ENCODE assay signal across 19 mouse cellular contexts in genomic region chr19:34287221-34287620, GRCm38 (mm10). TPM values are rescaled to one million over a fixed set of nuclear protein-coding genes. Genes with fewer than 3 reads are reported as not detected.
DNase-seq lines count a peak whose midpoint lies in the region; ATAC-seq lines count a peak whose summit lies in the region.
"Had no signal": no experiment of that assay in that cellular context is flagged by ENCODE, and none has a peak within 500 bp of the region (broad histone marks: within the 10 kb centered on the region; RNA-seq: fewer than 3 reads in every experiment).

No protein-coding gene starts in this region.

- no peak overlapping the region for H3K4me3 ChIP-seq in intestine, embryonic 16.5 days (ENCODE audit: low read length)
- H3K4me3 ChIP-seq: embryonic facial prominence, embryonic 10.5 days; forebrain, embryonic 13.5 days; gastrocnemius, adult 2 months; heart, embryonic 15.5 days; hindbrain, embryonic 15.5 days had no signal

- peak; percentile 52 for DNase-seq in thymus, postnatal 0 days (ENCODE audit: low spot score)
- DNase-seq in thymus, postnatal 14 days, result no peak
- peak; percentile 53 for DNase-seq in CD4-positive, CD25-positive, alpha-beta regulatory T cell, adult 2 months (ENCODE audit: low read depth, low spot score)
- peak; percentile 62 for DNase-seq in induced T-regulatory cell, adult 2 months (ENCODE audit: low read depth)
- DNase-seq in adrenal gland, postnatal 14 days, result no peak
- no peak for DNase-seq in lung, postnatal 14 days
- DNase-seq: adrenal gland, postnatal 25 days; cerebellum, adult 18-20 months; cerebellum, adult 9-11 months; gastrocnemius, adult 2 months; gastrocnemius, postnatal 25 days; heart, postnatal 36 days; kidney, adult 18-20 months had no signal

- H3K27ac ChIP-seq in intestine, embryonic 16.5 days (ENCODE audit: low read length), result no peak overlapping the region
- H3K27ac ChIP-seq: embryonic facial prominence, embryonic 10.5 days; forebrain, embryonic 13.5 days; gastrocnemius, adult 2 months; heart, embryonic 15.5 days; hindbrain, embryonic 15.5 days had no signal

- H3K9me3 ChIP-seq in intestine, embryonic 16.5 days (ENCODE audit: control insufficient read depth, low read length), result no peaks in the 10 kb centered on the region
- H3K9me3 ChIP-seq: embryonic facial prominence, embryonic 10.5 days; forebrain, embryonic 13.5 days; heart, embryonic 15.5 days; hindbrain, embryonic 15.5 days had no signal

- no peaks in the 10 kb centered on the region for H3K36me3 ChIP-seq in intestine, embryonic 16.5 days (ENCODE audit: control insufficient read depth, insufficient read depth, low read length)
- H3K36me3 ChIP-seq: embryonic facial prominence, embryonic 10.5 days; heart, embryonic 15.5 days; hindbrain, embryonic 15.5 days had no signal

- peaks cover 4% of the 10 kb centered on the region for H3K4me1 ChIP-seq in intestine, embryonic 16.5 days (ENCODE audit: control insufficient read depth, insufficient read depth, low read length)

- H3K27me3 ChIP-seq in intestine, embryonic 16.5 days (replicated peaks; ENCODE audit: control insufficient read depth, insufficient read depth, low read length), result no peaks in the 10 kb centered on the region
- H3K27me3 ChIP-seq: forebrain, embryonic 13.5 days; hindbrain, embryonic 15.5 days had no signal

- no peak overlapping the region for H3K4me2 ChIP-seq in intestine, embryonic 16.5 days (ENCODE audit: low read depth, low read length)
- H3K4me2 ChIP-seq: forebrain, embryonic 13.5 days; heart, embryonic 15.5 days; hindbrain, embryonic 15.5 days had no signal

- ATAC-seq in intestine, embryonic 16.5 days, result no peak
- ATAC-seq: forebrain, embryonic 13.5 days had no signal

- H3K9ac ChIP-seq in intestine, embryonic 16.5 days (ENCODE audit: low read depth, low read length), result no peak overlapping the region
- H3K9ac ChIP-seq: forebrain, embryonic 13.5 days; heart, embryonic 15.5 days; hindbrain, embryonic 15.5 days had no signal

RNA-seq across cellular contexts. Expression of gene Fas, which starts 3.2 kb away (rescaled TPM):
- 91.5 and 112 TPM in 2 replicates for polyA plus RNA-seq in thymus, postnatal 0 days (2015; fragmentation: Nextera tagmentation; extraction: Ambion mirVana)
- total RNA-seq in adrenal gland, postnatal 14 days (2021), result 11.3 and 12.2 TPM in 2 replicates
- 5.8 and 6.4 TPM in 2 replicates for polyA plus RNA-seq in intestine, embryonic 16.5 days (2015; fragmentation: Nextera tagmentation; extraction: Ambion mirVana)
- total RNA-seq: MEL had no signal

RNA-seq across cellular contexts. Expression of gene Acta2, which starts 31.8 kb away (rescaled TPM):
- polyA plus RNA-seq in thymus, postnatal 0 days (2015; fragmentation: Nextera tagmentation; extraction: Ambion mirVana), result 19.2 and 36.5 TPM in 2 replicates
- 36.5 and 95.6 TPM in 2 replicates for total RNA-seq in adrenal gland, postnatal 14 days (2021)
- polyA plus RNA-seq in intestine, embryonic 16.5 days (2015; fragmentation: Nextera tagmentation; extraction: Ambion mirVana), result 1,466 and 1,574 TPM in 2 replicates
- total RNA-seq: MEL had no signal

Comparison
In these comparisons a context has a peak if more than half of its experiments do, and no peak if none do; other contexts are left out.
1. DNase-seq: peak in thymus, postnatal 0 days (single experiment), CD4-positive, CD25-positive, alpha-beta regulatory T cell, adult 2 months (single experiment) and induced T-regulatory cell, adult 2 months (single experiment); none in thymus, postnatal 14 days (single experiment), adrenal gland, postnatal 14 days (single experiment) and lung, postnatal 14 days (single experiment).
2. RNA of gene Fas, which starts 3.2 kb away (polyA plus RNA-seq): 91.5 to 112 TPM in thymus, postnatal 0 days; 5.8 to 6.4 TPM in intestine, embryonic 16.5 days; every median in the first group is over 10 times any median in the second.
3. RNA of gene Acta2, which starts 31.8 kb away (polyA plus RNA-seq): 1,466 to 1,574 TPM in intestine, embryonic 16.5 days; 19.2 to 36.5 TPM in thymus, postnatal 0 days; every median in the first group is over 10 times any median in the second.